Mouse (Mus musculus) small intestine, adult 2 months (tissue): ENCODE measurements at regions not wholly inside any gene's neighbourhood (a gene's known extent, or its start where the extent isn't known, plus 50 kb on each side); places are given as distances from the start of the nearest gene placed in this dataset.

Source experiments
- H3K27ac ChIP-seq: fragments of 200-500 bp; 2 replicates; pipeline ENCODE4 v1.5.1; 2012; ENCODE audit warnings: low read depth, low read length, control low read depth, inconsistent platforms; ENCODE audit not compliant: insufficient read depth
- H3K27me3 ChIP-seq: fragments of 200-500 bp; 2 replicates; pipeline ENCODE4 v1.6.1; 2012; ENCODE audit warnings: mild to moderate bottlenecking, moderate library complexity, low read length, inconsistent platforms; ENCODE audit not compliant: control insufficient read depth, insufficient read depth
- H3K36me3 ChIP-seq: fragments of 200-500 bp; 2 replicates; pipeline ENCODE4 v1.6.1; 2012; ENCODE audit warnings: mild to moderate bottlenecking, low read length, control low read depth, inconsistent platforms; ENCODE audit not compliant: control insufficient read depth, insufficient read depth
- H3K4me1 ChIP-seq: fragments of 200-500 bp; 2 replicates; pipeline ENCODE4 v1.6.1; 2012; ENCODE audit warnings: low read length, inconsistent platforms, mixed read lengths; ENCODE audit not compliant: control insufficient read depth, insufficient read depth, insufficient read length
- H3K4me3 ChIP-seq: fragments of 200-500 bp; 2 replicates; pipeline ENCODE4 v1.5.1; 2012; ENCODE audit warnings: low read depth, mild to moderate bottlenecking, control low read depth, inconsistent platforms, low read length, moderate library complexity
- CTCF ChIP-seq: fragments of 200-500 bp; IDR thresholded peaks from 2 replicates; pipeline ENCODE4 v1.5.1; 2012; ENCODE audit warnings: low read depth, mild to moderate bottlenecking, control low read depth, inconsistent platforms, low read length, moderate library complexity, mixed read lengths; ENCODE audit not compliant: insufficient replicate concordance, insufficient read length; ENCODE audit errors: extremely low read depth
- POLR2A ChIP-seq: fragments of 200-500 bp; IDR thresholded peaks from 2 replicates; pipeline ENCODE4 v1.6.1; 2012; ENCODE audit warnings: low read depth, mild to moderate bottlenecking, control low read depth, inconsistent platforms, low read length, moderate library complexity
- WGBS: fragments of 180-500 bp; shearing (Covaris S2); methylation state at CpG from one replicate; pipeline ENCODE4 v1.1.7; 2018; 5-methylcytosine and 5-hydroxymethylcytosine counted together

- whole genome bisulfite sequencing: 95% methylated on average over 3 of the region's 3 CpGs
- H3K36me3 ChIP-seq: no peaks in the 10 kb centered on the region
- no peak overlapping the region for H3K4me3 ChIP-seq
- H3K27me3 ChIP-seq: no peaks in the 10 kb centered on the region
- peaks cover 10% of the 10 kb centered on the region; the same call in 1 of the 2 replicates for H3K4me1 ChIP-seq
- H3K27ac ChIP-seq: no peak overlapping the region
- TF ChIP-seq CTCF (no peak), POLR2A (no peak)
Measured at GRCm38 (mm10) chr7:145088655-145089054, 119.3 kb downstream of the 1810010D01Rik start.

GRCm38 (mm10) chr7:145087790-145088189 is 120.1 kb downstream of the 1810010D01Rik start:
- no peak for TF ChIP-seq CTCF
- TF ChIP-seq POLR2A: no peak
- H3K27me3 ChIP-seq: no peaks in the 10 kb centered on the region
- H3K4me3 ChIP-seq: no peak overlapping the region
- WGBS: 84% methylated on average over 5 of the region's 5 CpGs
- no peaks in the 10 kb centered on the region for H3K36me3 ChIP-seq
- H3K27ac ChIP-seq: no peak overlapping the region
- H3K4me1 ChIP-seq: peaks cover 13% of the 10 kb centered on the region; the same call in 1 of the 2 replicates

GRCm38 (mm10) chr7:145082917-145083752 is 124.8 kb downstream of the 1810010D01Rik start:
- Histone ChIP-seq H3K27ac (no peak overlapping the region), H3K27me3 (no peaks in the 10 kb centered on the region), H3K4me3 (no peak overlapping the region), H3K4me1 (peaks cover 10% of the 10 kb centered on the region; the same call in 1 of the 2 replicates), H3K36me3 (no peaks in the 10 kb centered on the region)
- WGBS: 41% methylated on average over 9 of the region's 9 CpGs
- TF ChIP-seq CTCF: no peak
- TF ChIP-seq POLR2A: no peak

GRCm38 (mm10) chr7:145071996-145072790 is 132.5 kb upstream of the Ccnd1 start:
- WGBS: 78% methylated on average over 5 of the region's 5 CpGs
- Histone ChIP-seq H3K4me3 (no peak overlapping the region), H3K36me3 (no peaks in the 10 kb centered on the region)

GRCm38 (mm10) chr7:145071533-145071932 is 131.8 kb upstream of the Ccnd1 start:
- H3K4me3 ChIP-seq: no peak overlapping the region
- 61% methylated on average over 2 of the region's 2 CpGs for WGBS
- no peaks in the 10 kb centered on the region for H3K27me3 ChIP-seq
- H3K36me3 ChIP-seq: no peaks in the 10 kb centered on the region
- H3K4me1 ChIP-seq: peaks cover 8% of the 10 kb centered on the region; the same call in 1 of the 2 replicates
- no peak overlapping the region for H3K27ac ChIP-seq
- TF ChIP-seq CTCF (no peak), POLR2A (no peak)

More at GRCm38 (mm10) chr7:145071996-145072790, 132.5 kb upstream of the Ccnd1 start:
- peaks cover 13% of the 10 kb centered on the region; the same call in 1 of the 2 replicates for H3K4me1 ChIP-seq
- H3K27ac ChIP-seq: no peak overlapping the region
- TF ChIP-seq POLR2A (no peak), CTCF (no peak)
- H3K27me3 ChIP-seq: no peaks in the 10 kb centered on the region

- H3K36me3 ChIP-seq: no peaks in the 10 kb centered on the region
- no peaks in the 10 kb centered on the region for H3K27me3 ChIP-seq
- no peak overlapping the region for H3K4me3 ChIP-seq
- peaks cover 8% of the 10 kb centered on the region; the same call in 1 of the 2 replicates for H3K4me1 ChIP-seq
- TF ChIP-seq POLR2A (no peak), CTCF (no peak)
- no peak overlapping the region for H3K27ac ChIP-seq
- 76% methylated on average over 3 of the region's 3 CpGs for WGBS
Measured at GRCm38 (mm10) chr7:145067366-145067765, 127.6 kb upstream of the Ccnd1 start.

GRCm38 (mm10) chr7:145056320-145056719 is 116.6 kb upstream of the Ccnd1 start:
- TF ChIP-seq POLR2A: no peak
- Histone ChIP-seq H3K27me3 (no peaks in the 10 kb centered on the region), H3K27ac (no peak overlapping the region), H3K4me3 (no peak overlapping the region), H3K4me1 (no peaks in the 10 kb centered on the region; the same call in 1 of the 2 replicates), H3K36me3 (no peaks in the 10 kb centered on the region)
- WGBS: 29% methylated on average over 7 of the region's 7 CpGs
